Mouse (Mus musculus) layer of hippocampus, postnatal 36 days (tissue): Measurements from ENCODE around the gene Perm1. TPM values are rescaled to one million over a fixed set of nuclear protein-coding genes. Genes with fewer than 3 reads are reported as not detected.

Source experiments
- DNase-seq, 2 experiments: peaks; one replicate each; pipeline ENCODE4 v3.0.0; 2022
- total RNA-seq, 2 experiments: library from RNA; stranded (reverse); gene quantifications; 2 replicates each; pipeline ENCODE4 v1.2.3; 2021

Gene Perm1
- total RNA-seq: under 1 TPM; 0.28 to 0.37 TPM

DNA sequence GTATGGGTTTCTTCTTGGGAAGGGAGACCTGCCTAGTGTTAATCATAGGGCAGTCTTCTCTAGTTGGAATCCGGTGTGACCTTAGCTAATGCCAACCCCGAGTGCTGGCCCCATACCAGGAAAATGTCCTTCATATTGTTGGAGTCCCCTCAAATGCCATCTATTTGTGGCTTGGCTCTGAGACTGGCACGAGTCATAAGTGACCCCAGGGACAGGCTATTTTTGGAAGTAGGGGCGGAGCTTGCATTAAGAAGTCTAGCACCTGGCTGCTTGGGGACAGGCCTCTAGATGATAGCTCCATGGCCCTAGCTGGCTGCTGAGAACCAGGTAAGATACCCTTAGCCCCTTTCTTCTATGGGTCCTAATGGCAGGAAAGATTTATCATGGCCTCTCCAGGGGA lies at the start of gene Perm1:
Perm1 (plus strand) TSS at position 220 of the 400 bp plus-strand sequence.
- DNase-seq: no peak

DNA sequence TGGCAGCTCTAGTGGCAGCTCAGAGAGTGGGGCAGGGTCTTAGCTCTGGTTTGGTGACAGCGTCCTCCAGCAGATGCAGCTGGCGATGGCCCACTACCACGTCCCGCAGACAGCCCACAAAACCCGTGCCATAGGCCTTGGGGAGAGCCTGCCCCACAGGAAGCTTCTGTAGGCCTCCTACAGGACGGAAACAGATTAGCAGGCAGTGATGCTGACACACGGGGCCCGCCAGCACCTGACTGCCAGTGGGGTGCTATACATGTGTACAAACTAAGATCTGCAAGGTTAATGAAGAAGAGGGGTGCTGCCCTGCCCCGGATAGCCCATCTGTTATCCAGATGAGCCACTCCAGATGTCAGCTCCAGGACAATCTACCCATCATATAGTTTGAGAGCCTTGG lies 49.2 kb upstream of the Perm1 start:
- no peak for DNase-seq

DNA sequence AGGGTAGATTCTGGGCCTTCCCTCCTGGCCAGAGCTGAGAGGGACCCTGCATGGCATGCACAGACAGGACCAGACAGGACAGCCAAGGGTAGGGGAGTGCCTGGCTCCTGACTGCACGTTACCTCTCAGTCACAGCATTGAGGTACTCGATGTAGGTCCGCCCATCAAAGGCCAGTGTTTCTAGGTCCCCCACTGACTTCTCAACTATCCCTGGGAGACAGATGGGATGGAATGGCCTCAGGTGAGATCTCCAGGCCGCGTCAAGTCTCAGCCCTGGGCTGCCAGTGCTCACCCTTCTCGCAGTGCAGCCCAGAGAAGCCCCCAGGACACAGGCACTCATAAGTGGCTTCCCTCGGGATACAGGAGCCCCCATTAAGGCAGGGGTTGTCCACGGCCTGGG lies 47.1 kb upstream of the Perm1 start:
- DNase-seq: no peak

DNA sequence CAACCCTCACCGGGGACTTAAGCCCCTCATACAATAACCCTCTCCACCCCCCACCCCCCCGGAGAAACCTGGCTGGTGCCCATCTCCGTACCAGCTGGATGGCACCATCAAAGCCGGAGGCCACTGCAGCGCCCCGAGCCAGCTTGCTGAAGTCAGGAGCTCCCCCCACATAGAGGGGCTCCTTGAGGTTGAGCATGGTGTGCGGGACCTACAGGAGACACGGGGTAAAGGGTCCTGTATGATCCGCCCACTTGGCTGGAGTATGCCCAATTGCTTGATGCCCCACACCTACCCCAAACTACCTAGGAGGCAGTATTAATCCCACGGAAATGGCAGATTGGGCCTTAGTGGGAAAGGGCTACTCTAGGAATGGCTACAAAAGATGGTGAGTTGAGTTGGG lies 46.5 kb upstream of the Perm1 start:
- DNase-seq: no peak

DNA sequence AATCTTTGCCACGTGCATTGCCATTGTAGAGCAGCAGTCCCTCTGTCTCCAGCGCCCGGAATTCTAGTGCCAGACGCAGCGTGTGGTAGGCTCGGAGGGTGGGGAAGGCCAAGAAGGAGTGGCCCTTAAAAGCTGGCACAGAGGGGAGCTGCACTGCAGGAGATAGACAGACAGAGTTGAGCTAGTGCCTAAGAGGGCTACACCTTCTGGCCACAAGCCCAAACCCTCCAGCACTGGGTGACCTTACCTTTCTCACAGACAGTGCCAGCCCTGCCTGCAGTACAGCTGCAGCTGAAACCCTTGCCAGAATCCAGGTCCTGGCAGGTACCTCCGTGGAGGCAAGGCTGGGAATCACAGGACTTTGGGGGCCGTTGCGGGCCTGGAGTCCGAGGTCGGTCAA lies 43.8 kb upstream of the Perm1 start:
- no peak for DNase-seq

DNA sequence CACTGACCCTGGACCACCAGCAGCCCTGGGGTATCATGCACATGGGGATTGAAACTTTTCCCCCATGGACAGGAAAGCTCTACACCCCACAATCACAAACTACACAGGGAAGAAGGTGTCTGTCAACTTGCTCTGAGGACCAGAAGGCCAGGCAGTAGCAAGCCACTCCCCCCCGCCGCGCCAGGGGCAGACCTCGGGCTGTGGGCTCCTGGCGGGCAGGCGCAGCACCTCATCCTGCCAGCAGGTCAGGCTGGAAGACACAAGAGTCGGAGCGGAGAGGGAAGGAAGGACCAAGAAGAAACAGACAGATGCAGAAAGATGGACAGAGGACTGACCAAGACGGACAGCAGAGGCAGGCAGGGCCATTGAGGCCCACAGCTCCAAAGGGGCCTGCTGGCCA lies 38.0 kb upstream of the Perm1 start:
- peak in 1 of 2 experiments; percentile 1 for DNase-seq

DNA sequence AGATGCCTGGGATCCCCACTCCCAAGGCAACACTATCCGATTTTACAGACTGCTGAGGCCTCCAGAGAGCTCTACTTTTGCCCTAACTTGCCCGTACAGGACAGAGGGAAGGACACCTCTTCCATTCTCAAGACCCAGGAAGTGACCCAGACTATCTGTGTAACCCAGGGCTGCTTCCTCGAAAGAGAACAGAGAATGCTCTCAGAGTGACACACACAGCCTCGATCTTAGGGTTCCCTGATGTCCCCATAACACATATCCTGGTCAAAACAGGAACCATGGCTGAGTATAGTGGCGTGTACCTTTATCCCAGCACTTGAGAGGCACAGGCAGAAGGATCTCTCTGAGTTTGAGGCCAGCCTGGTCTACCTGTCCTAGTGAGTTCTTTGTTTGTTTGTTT lies 31.9 kb upstream of the Perm1 start:
- no peak for DNase-seq

DNA sequence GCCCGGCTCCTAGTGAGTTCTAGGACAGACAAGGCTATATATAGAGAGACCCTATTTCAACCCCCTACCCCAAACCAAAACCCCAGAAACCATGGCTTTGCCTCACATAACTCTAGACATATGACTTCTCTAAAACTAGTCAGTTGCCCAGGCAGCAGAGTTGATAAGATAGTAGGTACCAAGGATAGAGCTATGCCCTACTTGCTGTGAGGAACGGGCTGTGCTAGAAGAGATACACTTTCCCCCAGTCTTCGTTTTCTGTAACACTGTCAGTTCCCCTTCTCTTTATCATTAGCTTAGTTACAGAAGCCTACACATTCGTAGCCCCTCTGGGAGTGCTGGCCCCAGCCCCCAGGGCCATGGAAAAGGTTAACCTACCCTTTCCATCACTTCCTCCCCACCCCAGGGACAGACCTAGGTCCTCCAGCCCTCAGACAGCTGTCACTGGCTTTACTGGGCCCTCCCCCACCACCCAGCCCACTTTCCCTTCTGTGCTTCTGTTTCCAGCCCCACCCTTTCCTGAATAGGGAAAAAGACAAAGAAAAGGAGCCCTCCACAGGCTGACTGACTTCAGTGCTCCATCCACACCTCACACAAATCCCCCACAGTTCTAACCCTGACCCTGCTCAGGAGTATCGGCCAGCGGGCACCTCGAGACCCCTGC lies 31.2 kb upstream of the Perm1 start:
- no peak for DNase-seq

DNA sequence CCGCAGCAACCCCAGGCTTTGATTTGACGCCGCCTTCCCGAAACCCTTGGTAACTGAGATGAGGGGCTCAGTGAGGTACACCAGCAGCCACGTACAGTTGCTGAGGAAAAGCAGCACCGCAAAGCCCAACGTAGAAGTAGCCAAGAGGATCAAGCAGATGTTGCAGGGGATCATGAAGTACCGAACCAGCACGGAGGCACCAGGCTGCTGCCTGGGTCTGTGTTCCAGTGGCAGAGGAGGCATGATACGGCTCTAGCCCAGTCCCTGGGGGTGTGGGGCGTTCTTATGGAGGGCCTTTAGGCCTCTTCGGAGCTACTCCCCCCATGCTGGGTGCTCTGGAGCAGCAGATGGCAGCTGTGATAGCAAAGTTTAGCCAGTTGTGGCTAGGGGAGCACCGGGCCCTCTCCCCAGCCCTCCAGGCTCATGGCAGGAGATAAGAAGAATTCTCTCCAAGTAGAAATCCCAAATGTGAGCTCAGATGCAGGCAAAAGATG lies 30.2 kb upstream of the Perm1 start:
- peak; percentile 27 to 34 for DNase-seq

DNA sequence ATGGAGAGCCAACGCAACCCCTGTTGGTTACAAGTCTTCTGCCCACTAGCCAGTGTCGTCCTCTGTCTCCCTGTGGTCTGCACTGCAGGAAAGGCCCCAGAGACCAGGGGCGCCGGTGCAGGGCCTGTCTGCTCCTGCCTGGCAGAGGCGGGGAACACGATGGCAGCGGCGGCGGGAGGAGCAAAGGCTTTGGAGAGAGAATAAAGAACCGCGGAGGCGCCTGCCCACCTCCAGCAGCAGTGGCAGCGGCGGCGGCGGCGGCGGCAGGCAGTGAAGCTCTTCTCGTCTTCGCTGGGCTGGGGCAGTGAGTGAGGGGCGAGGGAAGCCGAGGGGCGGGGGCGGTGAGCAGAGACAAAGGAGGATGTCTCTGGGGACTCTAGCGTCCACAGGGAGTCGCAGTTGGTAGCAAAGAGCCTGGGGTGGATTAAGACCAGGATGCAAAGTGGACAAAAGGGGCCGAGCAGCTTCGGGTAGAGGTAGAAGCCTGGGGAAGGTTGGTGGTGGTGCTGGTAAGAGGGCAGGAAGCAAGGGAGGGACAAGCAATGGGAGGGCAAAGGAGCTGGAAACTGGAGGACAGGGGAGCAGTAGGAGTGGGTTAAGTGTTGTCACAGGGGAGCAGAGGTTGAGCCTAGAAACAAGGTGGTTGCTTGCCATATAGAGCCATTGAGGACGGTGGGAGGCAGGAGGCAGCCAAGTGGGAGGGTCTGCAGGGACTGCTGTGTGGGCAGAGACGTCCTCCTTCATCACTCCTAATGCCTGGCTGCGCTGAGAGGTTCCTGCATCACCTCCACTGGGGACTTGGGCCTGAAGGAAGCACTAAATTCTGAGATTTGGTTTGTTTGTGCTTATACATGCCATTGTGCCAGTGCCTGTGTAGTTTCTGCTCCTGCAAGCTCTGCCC lies 29.5 kb upstream of the Perm1 start:
- peak; percentile 59 to 66 for DNase-seq

DNA sequence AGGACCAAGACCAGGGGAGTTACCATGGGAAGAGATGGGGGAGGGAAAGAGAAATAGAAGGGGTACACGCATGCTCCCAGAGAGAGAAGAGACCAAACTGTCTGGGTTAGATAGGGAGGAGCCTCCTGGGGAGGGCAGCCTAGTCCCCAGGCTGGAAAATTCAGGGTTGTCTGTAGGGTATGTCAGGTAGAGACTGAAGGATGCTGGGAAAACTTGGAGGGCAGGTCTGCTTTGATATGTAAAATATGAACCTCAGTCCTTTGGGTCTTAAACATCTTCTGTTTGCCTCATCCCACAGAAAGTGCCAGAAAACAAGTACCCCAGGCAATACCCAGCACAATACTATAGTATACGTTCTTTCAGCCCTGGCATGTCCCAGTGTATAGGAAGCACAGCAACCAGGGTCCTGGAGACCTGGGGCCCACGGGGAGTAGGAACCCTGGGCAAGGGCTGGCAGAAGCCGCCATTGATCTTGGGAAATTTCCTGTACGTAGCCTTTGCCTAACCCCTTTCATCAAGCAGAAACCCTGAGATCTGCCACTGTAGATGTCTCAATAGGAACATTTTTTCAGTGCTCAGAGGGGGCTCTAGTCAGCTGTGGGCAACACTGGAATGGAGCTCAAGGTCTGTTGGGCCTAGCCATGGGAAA lies 27.4 kb upstream of the Perm1 start:
- DNase-seq: no peak

DNA sequence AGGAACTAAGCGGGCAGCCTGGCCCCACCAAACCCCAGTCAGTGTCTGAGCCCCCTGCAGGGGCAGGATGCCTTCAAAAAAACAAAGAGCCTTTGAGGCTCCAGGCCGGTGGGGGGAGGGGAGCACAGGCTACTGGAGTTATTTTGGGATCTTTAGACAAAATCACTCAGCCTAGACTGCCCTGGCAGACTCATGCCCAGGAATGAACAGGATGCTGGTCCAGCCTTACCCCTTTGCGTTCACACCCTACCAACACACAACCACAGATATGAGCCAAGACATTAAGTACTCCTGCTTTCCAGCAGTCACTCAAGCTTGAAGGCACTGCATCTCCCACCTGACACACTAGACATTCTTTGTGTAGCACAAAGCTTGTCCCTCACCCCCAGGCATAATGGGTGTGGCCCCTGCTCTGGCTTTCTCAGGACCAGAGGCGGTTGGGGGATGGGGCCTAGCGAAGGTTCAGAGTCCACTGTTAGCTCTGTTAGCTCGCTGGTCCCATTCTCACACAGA lies 26.8 kb upstream of the Perm1 start:
- DNase-seq: no peak

DNA sequence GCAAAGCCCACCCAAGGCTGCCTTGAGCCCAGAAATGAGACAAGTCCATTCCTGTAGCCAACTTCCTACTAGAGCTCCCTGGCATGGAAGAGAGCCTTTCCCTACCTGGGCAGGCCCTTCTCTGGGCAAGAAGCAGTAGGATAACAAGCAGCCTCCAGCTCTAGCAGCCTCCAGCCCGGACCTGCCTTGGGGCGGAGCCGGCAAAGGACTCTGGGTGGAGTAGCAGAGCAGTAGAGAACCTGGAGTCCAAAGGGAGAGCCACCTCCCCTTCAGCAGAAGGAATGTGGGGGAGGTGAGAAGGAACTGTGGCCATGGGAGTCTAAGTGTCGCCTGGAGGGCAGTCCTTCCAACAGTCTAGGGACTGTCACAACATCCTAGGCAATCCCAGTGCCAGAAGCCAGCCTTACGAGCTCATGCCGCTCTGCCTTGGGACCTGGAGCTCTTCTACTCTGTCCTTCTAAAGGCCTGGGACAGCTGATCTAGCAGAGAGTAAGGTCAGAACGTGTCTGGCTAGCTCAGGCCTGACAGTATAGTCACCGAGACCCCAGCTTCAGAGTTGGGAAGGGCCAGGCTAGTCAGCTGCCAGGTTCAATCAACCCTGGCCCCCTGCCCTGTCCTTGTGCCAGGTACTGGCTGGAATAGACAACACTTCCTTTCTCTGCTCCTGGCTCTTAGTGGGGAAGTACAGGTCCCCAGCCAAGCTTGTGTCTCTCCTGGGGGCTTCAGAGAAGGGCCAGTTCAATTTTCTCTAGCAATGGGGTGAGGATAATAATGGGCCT lies 23.1 kb upstream of the Perm1 start:
- DNase-seq: no peak

DNA sequence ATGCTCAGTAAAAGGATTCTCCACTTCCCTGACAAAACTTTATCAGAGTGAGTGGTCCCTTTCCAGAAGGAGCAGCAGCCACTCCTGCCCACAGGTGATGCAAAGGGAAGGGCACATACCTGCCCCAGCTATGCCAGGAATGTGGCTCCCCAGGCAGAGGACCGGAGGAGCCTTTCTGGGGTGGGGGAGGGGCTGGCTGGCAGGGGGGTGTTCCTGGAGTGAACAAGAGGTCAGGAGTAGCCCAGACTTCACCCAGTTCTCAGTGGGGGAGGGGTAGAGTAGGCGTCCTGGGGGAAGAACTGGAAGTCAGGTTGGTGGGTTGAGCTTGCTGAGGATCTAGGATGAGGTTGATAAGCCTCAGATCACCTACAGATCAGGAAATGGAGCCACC lies 22.5 kb upstream of the Perm1 start:
- DNase-seq: no peak

DNA sequence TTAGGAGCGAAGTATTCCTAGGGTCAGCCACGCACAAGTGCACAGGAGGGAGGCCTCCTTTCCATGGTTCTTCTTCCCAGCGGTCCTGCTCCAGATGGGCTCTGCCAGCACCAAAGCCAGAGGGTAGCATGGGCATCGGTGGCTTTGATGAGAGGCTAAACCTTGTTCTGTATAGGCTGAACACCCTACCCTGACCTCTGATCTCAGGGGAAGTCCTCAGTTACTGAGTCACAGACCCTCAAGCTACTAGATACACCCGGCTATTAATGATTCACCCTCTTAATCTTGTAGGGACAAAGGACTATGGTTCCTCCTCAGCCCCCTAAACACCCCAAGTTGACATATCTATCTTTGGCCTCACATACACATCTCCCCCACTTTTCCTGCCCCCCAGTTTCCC lies 21.8 kb upstream of the Perm1 start:
- DNase-seq: no peak

DNA sequence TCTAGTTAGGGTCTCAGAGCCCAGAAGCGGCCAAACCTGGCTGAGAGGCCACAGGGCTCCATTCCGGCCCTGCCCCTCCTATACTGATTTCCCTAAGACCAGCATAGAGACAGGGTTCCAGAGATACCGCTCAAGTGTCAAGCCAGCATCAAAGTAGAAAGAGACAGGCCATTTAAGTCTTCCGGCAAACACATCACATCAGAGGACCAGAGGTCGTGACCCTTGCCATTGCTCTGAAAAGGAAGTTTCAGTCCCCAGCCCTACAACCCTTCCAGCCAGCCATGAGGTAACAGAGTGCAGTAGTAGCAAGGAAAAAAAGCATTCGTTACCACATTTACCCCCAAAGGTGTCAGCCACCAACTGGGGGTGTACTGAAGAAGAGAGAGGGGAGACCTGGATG lies 21.3 kb upstream of the Perm1 start:
- DNase-seq: no peak

DNA sequence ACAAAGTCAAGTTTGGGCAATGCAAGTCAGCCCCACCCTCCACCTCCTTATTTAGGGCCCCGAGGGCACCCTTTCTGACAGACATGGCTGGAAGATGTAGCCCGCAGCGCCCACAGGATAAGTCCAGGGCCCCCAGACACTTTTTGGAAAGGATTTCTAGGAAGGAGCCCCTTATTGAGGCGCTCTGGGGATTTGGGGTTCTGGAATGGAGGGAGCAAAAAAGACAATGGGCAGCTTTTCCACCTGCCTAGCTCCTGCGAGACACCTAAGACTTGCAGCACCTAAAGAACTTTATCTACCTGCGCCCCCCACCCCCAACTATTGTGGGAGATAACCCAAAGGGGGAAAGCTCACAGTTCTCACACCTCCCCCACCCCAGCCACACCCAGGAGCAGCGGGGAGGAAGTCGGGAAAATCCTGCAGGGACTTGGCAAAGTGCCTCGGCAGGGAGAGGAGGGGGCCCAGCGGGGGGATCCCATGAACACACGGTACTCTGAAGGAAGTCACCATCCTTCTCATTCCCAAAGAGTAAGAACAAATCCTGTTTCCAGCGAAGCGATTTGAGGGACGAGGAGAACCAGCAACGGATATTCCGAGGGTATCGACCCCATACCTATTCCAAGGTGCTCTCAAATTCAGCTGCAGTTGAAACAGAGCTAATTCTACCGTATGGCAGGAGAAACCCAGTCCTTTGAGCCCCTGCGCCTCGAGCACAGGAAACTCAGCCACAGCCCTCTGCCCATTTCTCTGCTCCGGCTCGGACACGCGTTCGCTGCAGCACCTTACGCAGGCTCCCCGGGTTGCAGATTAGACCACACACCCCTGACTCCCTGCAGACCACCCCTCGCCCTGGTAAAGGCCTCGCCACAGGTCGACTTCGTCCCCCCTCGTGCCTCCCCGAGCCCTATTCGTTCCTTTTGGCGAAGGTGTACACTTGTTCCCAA lies 19.5 kb upstream of the Perm1 start:
- DNase-seq: no peak

DNA sequence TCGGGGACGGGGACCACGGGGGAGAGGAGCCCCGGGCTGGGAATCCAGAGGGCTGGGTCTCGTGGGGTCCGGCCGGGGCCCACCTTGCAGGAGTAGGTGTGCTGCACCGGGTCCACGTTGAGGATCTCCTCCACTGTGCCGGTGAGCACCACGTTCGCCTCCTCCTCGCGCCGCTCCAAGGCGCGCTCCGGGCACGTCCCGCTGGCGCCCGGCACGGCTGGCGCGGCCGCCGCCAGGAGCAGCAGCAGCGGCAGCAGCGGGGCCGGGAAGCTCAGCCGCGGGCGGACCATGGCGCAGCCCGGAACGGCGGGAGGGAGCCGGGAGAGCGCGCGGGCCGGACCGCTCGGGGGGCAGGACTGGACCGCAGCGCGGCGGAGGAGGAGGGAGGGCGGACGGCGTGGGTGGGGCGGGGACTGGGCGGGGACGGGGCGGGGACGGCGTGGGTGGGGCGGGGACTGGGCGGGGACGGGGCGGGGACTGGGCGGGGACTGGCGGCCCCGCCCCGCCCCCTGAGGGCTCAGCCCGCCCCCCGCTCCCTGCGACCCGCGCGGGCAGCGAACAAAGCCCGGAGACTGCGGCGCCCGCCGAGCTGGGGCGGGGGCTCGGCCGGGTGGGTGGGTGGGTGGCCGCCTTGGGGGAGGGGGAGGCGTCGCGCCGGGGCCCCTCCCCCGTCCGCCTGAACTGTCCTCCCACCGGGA lies 18.4 kb upstream of the Perm1 start, which contains the start of gene Agrn:
Agrn (minus strand) TSS at position 358 of the 698 bp plus-strand sequence.
- DNase-seq: peak; percentile 42 to 57

DNA sequence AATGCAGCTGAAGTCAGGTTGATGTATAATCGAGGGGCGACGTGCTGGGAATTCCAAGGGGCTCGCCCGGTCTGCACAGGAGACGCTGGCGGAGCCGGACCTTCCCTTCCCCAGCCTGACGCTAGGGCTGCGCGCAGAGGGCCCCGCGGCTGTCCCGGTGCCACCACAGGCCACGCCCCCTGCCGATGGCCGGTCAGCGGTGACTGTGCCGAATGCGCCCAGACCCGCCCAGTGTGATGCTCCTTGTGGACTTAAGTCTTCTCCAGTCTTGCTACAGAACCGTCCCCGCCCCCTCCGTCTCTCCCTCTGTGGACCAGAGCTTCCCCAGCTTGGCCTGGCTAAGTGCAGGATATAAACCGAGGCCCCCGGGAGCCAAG lies 17.9 kb upstream of the Perm1 start:
- DNase-seq: peak; percentile 67 to 73
